Mouse (Mus musculus): Measurements from ENCODE around the gene Arsb. TPM values are rescaled to one million over a fixed set of nuclear protein-coding genes. Genes with fewer than 3 reads are reported as not detected.

Arsb gene
- polyA plus RNA-seq, 1 experiment = 8.4 TPM

DNA sequence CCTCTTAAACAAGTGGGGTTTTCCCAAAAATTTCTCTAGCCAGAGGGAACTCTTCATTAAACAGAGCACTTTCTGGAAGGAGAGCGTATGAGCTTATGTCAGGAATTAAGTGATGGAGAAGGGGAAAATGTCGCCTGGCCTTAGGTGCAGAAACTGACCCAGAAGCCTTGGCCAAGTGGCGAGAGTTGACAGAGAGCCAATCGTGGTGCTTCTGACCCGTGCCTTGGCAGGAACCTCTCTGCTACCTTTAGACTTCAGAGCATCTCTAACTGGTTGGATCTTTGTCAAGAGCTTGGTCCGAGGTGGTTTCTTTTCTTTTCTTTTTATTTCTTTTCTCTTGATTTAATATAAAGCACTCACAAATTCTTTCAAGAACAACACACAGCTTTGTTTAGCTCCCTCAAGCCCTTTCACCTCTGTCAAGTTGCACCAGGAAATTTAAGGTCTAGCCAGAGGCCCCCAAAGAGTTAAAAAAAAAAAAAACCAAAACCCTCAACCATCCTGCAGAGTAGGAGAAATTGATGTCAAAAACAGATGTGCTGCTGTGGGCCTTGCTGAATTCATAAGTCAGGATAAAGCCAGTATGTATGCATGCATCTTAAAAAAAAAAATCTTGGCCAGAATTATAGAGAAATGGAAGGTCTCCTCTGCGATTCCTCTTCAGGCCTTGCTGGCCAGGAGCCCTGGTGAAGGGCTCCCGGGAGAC, 67.2 kb downstream of the Arsb start:
- 54% methylated on average over 8 of the region's 8 CpGs for WGBS
- DNase-seq (ENCODE audit: low read depth, low spot score) = no peak

DNA sequence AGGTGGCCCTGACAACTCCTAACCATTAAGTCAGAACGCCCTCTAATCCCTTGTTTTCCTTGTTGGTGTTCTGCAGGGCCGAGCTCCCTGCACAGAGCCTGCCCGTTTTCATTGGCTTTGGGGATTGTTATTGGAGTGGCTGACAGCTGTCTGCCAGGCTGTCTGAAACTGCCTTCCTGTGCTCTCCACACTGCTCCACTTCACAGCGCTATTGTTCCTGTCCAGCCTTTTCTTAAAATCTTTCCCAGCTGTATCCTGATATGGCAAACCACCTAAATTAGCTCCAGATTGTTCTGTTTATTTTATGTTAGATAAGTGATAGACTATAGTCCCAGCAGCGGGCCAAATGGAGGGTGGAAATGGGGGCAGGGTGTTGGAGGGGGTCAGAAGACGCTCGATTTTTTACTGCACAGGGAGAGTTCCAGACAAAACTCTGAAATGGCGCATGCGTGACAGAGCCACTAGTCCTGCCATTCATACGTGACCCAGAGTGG, 67.8 kb downstream of the Arsb start:
- WGBS = 22% methylated on average over 10 of the region's 10 CpGs
- no peak for DNase-seq (ENCODE audit: low read depth, low spot score)

- WGBS = 64% methylated on average over 2 of the region's 2 CpGs
- DNase-seq (ENCODE audit: low read depth, low spot score) = no peak
Observed at GRCm38 (mm10) chr13:93839721-93840120, 68.3 kb downstream of the Arsb start.

DNA sequence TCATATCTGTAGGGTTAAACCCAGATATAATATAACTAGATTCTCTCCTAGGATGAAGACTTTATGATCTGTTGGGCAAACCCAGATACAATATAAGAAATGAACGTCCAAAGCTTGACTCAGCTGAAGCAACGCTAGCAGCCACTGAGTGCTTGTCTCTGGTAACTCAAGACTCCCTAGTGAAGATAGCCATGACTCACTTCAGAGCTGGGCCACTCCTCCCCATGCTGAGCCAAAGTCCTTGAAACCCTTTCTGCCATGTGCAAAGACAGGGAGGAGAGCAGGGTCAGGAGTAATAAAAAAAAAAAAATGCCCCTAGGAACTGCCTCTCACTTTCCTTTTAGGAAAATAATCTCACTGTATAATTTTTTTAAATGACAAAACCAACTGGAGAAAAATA, 68.7 kb downstream of the Arsb start:
- 29% methylated on average over 2 of the region's 2 CpGs for WGBS
- DNase-seq (ENCODE audit: low read depth, low spot score) = no peak

- 55% methylated on average over 10 of the region's 10 CpGs for WGBS
- DNase-seq (ENCODE audit: low read depth, low spot score) = no peak
Observed at GRCm38 (mm10) chr13:93846831-93847518, 75.5 kb downstream of the Arsb start.

DNA sequence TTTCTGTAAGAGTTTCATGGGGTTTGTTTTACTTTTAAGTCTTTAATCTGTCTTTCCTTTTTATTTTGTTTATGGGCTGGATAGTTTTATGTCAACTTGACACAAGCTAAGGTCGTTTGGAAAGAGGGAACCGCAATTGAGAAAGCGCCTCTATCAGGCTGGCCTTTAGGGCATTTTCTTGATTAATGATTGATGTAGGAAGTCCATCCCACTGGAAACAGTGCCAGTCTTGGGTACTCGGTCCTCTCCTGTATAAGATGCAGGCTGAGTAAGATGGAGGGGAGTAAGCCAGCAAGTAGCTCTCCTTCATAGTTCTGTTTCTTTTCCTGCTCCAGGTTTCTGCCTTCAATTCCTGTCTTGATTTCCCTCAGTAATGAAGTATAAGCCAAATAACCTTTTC, 76.2 kb downstream of the Arsb start:
- WGBS = 17% methylated on average over 4 of the region's 4 CpGs
- DNase-seq (ENCODE audit: low read depth, low spot score) = no peak

DNA sequence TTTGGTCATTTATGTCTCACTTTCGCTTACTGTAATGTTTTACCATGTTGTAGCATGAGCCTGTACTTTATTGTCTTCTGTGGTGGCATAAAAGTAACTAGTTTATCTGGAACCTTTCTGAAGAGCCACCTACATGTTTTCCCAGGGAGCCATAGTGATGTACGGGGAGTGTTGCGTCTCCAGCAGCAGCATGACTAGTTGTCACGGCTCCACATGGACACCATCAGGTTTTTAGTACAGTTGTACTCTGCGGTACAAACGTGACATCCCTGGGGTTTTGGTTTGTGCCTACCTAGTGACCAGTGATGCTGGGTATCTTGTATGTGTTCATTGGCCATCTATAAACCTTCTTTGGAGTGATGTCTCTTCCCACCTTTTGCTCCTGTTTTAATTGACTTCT, 77.2 kb downstream of the Arsb start:
- WGBS = 96% methylated on average over 6 of the region's 6 CpGs
- DNase-seq (ENCODE audit: low read depth, low spot score) = no peak

GRCm38 (mm10) chr13:93849751-93850355, 78.4 kb downstream of the Arsb start:
- no peak for DNase-seq (ENCODE audit: low read depth, low spot score)
- 83% methylated on average over 5 of the region's 5 CpGs for WGBS

DNA sequence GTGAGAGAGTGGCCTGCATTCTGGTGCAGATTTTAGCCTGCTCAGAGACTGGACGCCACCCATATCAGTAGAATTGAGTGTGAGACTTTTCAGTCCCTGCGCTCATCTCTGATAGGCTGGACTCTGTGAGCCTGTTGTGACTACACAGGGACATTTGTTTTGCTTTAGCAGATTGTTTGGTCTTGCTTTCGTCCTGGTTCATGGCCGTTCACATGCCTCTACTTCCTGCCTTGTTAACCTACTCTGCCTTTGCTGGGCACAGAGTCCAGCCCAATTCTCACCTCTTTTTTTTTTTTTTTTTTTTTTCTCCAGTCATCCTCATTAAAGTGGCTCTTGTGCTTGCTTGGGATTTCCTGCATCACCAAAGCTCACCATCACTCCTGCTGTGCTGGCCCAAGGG, 79.2 kb downstream of the Arsb start:
- WGBS = 79% methylated on average over 4 of the region's 4 CpGs
- DNase-seq (ENCODE audit: low read depth, low spot score) = no peak

DNA sequence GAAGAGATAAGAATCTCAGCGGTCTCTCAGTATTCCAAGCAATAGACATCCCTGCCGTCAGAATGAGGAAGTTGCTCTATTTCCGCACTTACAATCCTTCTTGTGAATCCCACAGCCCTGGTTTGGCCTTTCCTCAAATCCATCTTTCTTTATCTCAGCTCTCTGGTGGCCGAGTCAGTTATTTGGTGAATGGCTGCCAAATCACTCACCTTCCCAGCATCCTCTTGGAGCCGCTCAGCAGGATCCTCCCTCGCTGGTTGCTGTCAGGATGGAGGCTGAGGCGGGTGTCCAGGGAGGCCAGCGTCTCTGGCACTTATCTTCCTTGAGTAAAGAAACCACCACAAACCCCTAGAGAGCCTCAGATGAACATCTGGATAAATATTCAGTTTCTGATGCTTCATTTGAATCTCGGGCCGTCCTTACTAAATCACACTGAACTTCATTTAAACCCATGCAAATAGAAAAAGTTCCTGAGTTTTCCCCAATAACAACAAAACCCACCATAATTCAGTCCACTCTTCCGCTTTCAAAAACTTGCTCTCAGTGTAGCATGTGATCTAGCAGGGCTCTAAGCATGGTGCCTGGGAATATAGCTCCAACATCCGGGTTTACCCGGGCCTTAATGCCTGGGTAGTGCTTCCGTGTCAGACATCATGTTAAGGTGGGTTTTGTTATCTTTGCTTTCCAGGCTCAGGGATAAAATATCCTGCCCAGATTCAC, 81.1 kb downstream of the Arsb start:
- DNase-seq (ENCODE audit: low read depth, low spot score) = no peak
- 83% methylated on average over 14 of the region's 14 CpGs for WGBS

DNA sequence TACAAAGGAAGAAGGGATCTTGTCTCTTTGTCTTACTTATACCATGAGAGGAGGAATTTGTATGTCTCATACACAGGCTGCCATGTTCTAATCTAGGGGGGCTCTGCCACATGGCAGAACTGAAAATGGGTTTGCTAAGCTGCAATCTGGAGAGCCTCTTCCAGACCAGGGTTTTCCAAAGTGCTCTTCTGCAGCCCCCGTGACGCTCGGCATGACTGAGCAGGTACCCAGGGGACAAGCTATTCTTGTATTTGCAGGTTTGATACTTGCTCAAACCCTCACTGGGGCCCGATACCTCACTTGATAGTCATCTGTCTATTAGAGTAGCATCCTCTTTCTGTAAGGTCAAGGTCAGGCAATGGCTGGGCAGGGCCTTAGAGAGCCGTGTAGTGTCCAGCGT, 82.3 kb downstream of the Arsb start:
- no peak for DNase-seq (ENCODE audit: low read depth, low spot score)
- WGBS = 94% methylated on average over 6 of the region's 6 CpGs

- DNase-seq (ENCODE audit: low read depth, low spot score) = no peak
- WGBS = 91% methylated on average over 8 of the region's 8 CpGs
Observed at GRCm38 (mm10) chr13:93854325-93854724, 82.9 kb downstream of the Arsb start.

GRCm38 (mm10) chr13:93854966-93855562, 83.6 kb downstream of the Arsb start:
- WGBS = 92% methylated on average over 3 of the region's 3 CpGs
- DNase-seq (ENCODE audit: low read depth, low spot score) = no peak

GRCm38 (mm10) chr13:93855701-93856183, 84.3 kb downstream of the Arsb start:
- DNase-seq (ENCODE audit: low read depth, low spot score) = no peak

GRCm38 (mm10) chr13:93861211-93861610, 89.8 kb downstream of the Arsb start:
- 86% methylated on average over 2 of the region's 2 CpGs for WGBS
- no peak for DNase-seq (ENCODE audit: low read depth, low spot score)

More at GRCm38 (mm10) chr13:93855701-93856183, 84.3 kb downstream of the Arsb start:
- WGBS = 23% methylated on average over 11 of the region's 11 CpGs

DNA sequence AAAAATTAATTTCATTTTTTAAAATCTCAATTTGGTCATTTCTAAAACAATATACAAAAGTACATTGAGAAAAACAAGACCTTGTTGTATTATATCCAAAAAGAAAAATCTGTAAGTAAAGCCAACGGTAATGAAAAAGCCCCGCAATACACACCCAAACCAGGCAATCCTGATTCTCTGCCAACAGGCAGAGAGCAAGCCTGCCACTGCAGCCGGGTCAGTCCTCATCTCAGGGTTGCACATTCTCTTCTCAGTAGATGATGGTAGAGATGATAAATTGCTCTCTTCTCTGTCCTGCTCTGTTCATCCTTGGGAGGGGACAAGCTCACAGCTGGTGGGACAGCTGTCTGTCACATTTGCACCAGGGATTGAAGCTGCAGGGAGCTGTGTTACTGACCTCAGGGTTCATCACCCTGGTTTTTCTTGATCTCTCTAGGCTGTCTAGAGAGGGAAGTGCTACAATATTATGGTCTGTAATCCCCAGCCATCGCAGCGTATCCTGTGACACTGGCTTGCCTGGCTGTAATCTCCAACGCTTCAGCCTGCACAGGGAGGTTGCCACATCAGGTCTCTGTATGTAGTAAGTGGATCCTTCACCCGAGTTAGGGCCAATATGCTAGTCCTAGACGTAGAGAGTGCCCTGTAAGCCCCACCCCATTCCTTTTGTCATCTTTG, 92.8 kb downstream of the Arsb start:
- DNase-seq (ENCODE audit: low read depth, low spot score) = no peak
- 68% methylated on average over 8 of the region's 8 CpGs for WGBS

DNA sequence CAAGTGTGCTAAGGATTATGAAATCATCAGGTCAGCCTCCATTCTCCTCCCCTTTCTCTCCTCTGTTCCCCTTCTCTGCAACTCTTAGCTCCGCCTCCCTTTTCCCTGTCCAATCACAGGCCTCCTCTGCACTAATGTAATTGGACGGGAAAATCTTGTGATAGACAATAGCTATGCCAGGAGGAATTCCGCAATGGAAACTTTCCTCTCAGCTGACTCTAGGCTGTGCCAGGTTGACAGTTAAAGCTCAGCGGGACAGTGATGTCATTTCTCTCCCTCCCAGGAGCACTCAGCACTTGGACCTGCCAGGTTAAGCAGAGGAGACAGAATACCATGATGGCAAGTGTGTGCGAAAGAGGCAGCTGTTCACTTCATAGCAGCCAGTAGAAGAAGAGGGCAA, 95.2 kb downstream of the Arsb start:
- 91% methylated on average over 5 of the region's 5 CpGs for WGBS
- no peak for DNase-seq (ENCODE audit: low read depth, low spot score)

GRCm38 (mm10) chr13:93871681-93872080, 100.3 kb downstream of the Arsb start:
- 84% methylated on average over 10 of the region's 10 CpGs for WGBS
- no peak for DNase-seq (ENCODE audit: low read depth, low spot score)

DNA sequence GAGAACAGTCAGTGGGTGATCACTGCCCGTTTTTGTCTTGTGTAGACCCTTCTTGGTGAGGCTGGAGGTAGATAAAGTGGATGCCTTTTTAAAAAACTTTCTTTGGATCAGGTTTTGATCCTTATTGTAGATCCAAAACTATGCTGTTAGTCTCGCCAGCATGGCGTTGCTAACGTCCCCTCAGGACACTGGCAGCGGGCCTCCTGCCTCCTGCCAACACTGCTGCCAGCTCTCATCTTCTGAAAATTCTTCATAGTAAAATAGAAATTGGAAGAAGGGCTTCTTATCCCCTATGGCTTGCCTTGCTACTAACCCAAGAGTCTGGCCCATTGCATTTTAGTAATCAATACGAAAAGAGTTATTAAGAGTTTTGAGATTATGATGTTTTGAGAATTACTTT, 101.2 kb downstream of the Arsb start:
- DNase-seq (ENCODE audit: low read depth, low spot score) = no peak
- WGBS = 94% methylated on average over 6 of the region's 6 CpGs

Measured in large intestine, adult 2 months (tissue).